Mouse (Mus musculus): ENCODE measurements around the gene Rasl12.

Gene Rasl12

GRCm38 (mm10) chr9:65435671-65436301, 37.5 kb downstream of the Rasl12 start, which contains the start of gene Mtfmt:
TSS of gene Mtfmt (plus strand) at chr9:65435782.
- peak; percentile 95 for DNase-seq (ENCODE audit: low read depth)

DNA sequence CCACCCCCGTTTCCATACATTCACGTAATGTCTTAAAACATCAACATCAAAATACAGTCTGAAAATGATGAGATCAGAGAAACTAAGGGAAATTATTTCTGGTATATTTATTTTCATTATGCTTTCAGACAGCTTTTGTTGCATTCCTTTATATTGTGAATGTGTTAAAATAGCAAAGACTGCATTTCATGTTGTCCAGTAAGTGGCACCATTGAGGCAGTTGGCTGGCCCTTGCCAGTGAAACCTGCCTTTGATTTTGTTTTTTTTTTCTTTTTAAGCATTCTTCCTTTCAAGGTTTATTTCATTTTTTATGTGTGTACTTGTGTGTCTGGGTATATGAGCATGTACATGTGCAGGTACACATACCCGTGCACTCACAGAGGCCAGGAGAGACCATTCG, 46.4 kb downstream of the Rasl12 start:
- no peak for DNase-seq (ENCODE audit: low read depth)

DNA sequence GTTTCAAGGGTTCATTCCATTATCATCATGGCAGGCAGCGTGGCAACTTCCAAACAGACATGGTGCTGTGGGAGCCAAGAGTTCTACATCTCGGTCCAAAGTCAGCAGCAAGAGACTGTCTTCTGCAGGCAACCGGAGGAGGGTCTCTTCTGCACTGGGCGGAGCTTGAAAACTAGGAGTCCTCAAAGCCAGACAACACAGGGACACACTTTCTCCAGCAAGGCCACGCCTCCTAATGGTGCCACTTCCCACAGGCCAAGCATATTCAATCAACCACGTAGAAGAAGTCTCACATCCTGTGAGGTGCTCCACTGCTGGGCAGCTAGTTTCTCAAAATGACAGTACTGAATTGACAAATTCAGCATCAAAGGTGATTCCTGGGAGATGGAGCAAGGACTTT, 49.6 kb downstream of the Rasl12 start:
- DNase-seq (ENCODE audit: low read depth): no peak

GRCm38 (mm10) chr9:65458975-65459374, 60.7 kb downstream of the Rasl12 start:
- no peak for DNase-seq (ENCODE audit: low read depth)

GRCm38 (mm10) chr9:65460198-65460597, 61.9 kb downstream of the Rasl12 start:
- DNase-seq (ENCODE audit: low read depth): no peak

DNA sequence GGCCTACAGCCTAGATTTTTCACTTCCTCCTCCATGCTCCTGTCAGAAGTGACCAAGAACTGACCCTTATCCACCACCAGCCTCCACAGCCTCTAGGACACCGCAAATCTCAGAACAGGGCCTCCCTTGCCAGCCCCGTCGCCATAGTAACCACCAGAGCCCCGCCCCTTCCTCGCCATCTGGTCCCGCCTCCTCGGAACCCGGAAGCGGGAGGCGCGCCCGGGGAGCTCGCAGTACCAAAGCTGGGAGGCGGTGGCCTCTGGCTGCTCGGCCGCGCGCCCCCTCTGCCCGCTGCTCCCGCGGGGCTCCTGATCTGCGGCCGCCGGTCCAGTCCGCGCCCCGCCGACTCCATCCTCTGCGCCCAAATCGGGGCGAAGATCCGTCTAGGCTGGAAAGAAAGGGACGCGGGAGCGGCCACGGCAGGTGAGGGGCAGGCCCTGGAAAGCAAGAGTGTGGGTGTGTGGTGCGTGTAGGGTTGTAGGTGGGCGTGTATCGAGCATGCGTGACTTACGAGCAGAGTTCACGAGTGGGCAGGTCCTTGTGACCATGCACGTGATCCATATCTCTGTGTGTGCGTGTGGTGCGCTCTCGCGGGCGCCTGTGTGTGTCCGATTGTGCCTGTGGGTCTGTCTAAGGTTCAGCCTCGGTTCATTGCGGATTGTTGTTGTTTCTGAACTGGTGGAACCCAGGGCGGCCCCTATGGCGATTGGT, 62.6 kb downstream of the Rasl12 start, which contains the start of gene Spg21:
Spg21 (plus strand) TSS at position 216 of the 711 bp plus-strand sequence.
- peak; percentile 83 for DNase-seq (ENCODE audit: low read depth)

GRCm38 (mm10) chr9:65462544-65462943, 64.2 kb downstream of the Rasl12 start:
- DNase-seq (ENCODE audit: low read depth): no peak

GRCm38 (mm10) chr9:65464161-65464560, 65.9 kb downstream of the Rasl12 start:
- no peak for DNase-seq (ENCODE audit: low read depth)
